Mouse (Mus musculus) right cerebral cortex, adult 2 months (tissue): Measurements from ENCODE around the gene Cdc42ep4.

Experiments used
- DNase-seq, 2 experiments: peaks; one replicate each; pipeline ENCODE4 v3.0.0; 2021 to 2022; ENCODE audit warnings: low spot score in 2 of 2

Gene Cdc42ep4

DNA sequence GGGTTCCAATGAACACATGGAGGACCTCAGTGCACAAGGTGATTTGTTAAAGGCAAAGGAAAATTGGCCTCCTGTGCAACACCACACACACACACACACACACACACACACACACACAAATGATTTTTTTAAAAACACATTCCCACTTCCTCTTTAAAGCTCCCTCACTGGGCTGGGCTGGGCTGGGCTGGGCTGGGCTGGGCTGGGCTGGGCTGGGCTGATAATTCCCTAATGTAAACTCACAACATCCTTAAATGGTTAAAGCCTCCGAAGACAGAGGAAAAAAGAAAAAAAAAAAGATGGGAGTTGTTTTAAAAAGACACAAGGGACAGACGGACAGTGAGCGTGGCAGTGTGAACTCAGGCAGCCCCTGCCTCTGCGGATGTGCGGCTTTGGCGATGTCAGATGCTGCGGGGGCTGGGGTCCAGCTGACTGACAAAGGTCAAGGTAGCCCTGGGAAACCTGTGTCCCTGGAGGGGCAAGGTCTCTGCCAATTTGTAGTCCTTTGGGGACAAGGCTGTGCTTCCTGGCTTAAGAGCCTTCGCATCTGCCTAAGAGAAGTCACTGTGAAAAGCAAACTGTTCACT is 26.3 kb upstream of the Cdc42ep4 start:
- DNase-seq: no peak

- DNase-seq: no peak
Observed at GRCm38 (mm10) chr11:113776851-113777511, 25.3 kb upstream of the Cdc42ep4 start.

DNA sequence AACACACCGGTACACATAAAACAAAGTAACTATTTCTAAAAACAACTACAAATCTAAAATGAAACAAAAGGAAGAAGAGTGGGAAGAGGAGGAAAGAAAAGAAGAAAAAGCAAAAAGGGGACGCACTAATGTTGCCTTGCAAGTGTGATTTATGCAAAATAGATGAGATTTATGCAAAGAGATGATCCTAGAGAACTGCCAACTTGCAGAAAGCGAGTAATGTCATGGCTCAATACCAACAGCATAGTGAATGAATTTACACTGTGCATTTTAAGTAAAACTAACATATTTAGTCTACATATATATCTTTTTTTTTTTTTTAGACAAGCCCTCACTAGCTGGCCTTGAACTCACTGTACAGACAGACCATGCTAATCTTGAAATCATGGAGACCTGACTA is 23.1 kb upstream of the Cdc42ep4 start:
- no peak for DNase-seq

GRCm38 (mm10) chr11:113773191-113773590 is 21.5 kb upstream of the Cdc42ep4 start:
- DNase-seq: no peak

GRCm38 (mm10) chr11:113771187-113771586 is 19.5 kb upstream of the Cdc42ep4 start:
- no peak for DNase-seq

DNA sequence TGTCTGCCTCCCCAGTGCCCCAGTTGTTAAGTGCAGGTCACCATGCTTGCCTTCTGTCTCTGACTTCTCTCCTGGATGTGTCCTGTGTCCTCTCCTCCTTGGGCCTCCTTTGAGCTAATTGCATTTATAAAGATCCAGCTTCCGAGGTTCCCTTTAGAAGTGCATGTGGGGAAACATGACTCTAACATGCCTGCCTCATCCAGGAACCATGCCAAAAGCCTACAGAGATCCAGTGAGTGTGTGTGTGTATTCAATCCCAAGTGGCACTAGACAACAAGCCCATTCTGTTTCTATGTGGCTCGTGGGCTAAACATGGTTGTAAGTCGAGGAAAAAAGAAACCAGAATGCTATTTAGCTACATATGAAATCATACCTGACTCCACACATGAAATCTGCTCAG is 16.7 kb upstream of the Cdc42ep4 start:
- DNase-seq: no peak

GRCm38 (mm10) chr11:113767285-113767684 is 15.6 kb upstream of the Cdc42ep4 start:
- no peak for DNase-seq

DNA sequence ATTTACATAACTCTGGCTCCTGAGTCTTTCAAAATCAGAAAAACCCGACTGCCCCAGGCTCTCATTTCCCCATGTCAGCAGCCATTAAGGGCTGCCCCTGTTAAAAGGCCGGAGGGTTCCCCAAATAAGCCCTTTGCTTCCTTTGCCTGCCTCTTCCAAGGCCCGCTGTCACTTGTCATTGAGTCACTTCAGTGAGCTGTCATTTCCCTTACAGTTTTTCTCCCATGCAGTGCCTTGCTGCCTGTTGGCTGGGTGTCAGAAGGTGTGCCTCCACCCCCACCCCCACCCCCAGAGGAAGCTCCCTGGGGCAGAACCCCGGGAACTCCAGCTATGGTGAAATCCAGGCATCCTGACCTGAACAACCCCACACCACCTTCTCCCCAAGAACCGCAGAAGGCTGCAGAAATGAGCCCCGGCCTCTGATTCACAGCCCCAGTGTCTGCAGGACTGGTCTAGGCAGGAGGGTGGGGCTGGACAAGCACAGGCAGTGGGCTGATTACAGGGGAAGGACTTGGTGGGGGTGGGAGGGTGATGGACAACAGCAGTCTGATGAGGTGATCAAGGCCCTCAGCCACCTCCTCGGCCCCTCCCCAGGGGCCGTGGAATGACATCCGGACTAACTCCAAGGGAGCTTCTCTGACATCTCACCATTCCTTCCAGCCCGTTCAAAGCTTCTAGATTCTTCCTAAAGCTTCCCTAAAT is 14.8 kb upstream of the Cdc42ep4 start:
- no peak for DNase-seq

- no peak for DNase-seq
Observed at GRCm38 (mm10) chr11:113764132-113764849, 12.6 kb upstream of the Cdc42ep4 start.

GRCm38 (mm10) chr11:113763449-113763848 is 11.8 kb upstream of the Cdc42ep4 start:
- DNase-seq: no peak

DNA sequence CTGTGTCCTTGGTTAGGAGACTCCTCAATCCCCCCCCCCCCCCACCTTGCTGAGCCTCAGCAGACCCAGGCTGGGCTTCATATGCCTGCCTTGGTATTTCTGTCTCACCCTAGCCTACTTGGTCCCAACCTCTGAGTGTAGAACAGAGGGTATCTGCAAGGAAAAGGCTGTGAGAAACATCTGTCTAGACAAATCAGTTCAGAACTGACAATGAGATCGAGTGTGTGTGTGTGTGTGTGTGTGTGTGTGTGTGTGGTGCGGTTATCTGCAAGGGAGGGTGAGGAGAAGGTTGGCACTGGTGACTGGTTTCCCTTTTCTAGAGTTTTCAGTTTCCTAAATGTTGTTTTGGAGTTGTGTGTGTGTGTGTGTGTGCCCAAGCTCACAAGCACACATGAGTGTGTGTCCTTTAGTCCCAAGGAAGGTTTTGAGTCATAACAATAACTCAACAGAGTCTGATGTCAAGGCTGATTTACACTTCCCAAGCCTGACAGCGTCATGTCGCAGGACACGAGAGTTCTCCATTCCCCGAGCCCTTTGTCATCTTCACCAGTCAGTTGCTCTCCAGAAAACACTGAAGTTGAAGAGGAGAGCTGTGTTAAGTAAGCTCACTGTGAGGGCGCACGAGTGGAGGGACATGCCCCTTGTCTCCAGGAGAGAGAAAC is 10.6 kb upstream of the Cdc42ep4 start:
- DNase-seq: no peak

- DNase-seq: no peak
Observed at GRCm38 (mm10) chr11:113761646-113762045, 10.0 kb upstream of the Cdc42ep4 start.

DNA sequence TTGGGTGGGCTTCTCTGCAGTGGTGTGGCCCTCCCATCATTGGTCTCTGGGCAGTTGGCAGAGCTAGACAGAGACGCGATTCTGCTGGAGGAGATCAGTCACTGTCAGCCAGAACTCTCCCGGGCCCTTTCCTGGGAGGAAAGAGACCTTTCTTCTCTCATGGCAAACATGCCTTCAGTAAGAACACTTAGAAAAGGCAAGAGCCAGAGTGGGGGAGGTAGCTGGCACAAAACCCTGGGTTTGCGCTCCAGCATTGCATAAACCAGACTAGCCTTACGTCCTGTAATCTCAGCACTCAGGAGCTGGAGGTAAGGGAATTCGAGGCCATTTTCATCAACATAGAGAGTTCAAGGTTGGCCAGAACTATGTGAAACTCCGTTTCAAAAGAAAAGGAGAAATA is 8.8 kb upstream of the Cdc42ep4 start:
- DNase-seq: no peak

GRCm38 (mm10) chr11:113758851-113759250 is 7.2 kb upstream of the Cdc42ep4 start:
- no peak for DNase-seq

- no peak for DNase-seq
Observed at GRCm38 (mm10) chr11:113756578-113756977, 4.9 kb upstream of the Cdc42ep4 start.

GRCm38 (mm10) chr11:113755878-113756277 is 4.2 kb upstream of the Cdc42ep4 start:
- no peak for DNase-seq

- DNase-seq: no peak
Observed at GRCm38 (mm10) chr11:113754845-113755244, 3.2 kb upstream of the Cdc42ep4 start.

- no peak for DNase-seq
Observed at GRCm38 (mm10) chr11:113752685-113753430, 1.2 kb upstream of the Cdc42ep4 start.

- DNase-seq: no peak
Observed at GRCm38 (mm10) chr11:113752158-113752661, 529 bp upstream of the Cdc42ep4 start.

DNA sequence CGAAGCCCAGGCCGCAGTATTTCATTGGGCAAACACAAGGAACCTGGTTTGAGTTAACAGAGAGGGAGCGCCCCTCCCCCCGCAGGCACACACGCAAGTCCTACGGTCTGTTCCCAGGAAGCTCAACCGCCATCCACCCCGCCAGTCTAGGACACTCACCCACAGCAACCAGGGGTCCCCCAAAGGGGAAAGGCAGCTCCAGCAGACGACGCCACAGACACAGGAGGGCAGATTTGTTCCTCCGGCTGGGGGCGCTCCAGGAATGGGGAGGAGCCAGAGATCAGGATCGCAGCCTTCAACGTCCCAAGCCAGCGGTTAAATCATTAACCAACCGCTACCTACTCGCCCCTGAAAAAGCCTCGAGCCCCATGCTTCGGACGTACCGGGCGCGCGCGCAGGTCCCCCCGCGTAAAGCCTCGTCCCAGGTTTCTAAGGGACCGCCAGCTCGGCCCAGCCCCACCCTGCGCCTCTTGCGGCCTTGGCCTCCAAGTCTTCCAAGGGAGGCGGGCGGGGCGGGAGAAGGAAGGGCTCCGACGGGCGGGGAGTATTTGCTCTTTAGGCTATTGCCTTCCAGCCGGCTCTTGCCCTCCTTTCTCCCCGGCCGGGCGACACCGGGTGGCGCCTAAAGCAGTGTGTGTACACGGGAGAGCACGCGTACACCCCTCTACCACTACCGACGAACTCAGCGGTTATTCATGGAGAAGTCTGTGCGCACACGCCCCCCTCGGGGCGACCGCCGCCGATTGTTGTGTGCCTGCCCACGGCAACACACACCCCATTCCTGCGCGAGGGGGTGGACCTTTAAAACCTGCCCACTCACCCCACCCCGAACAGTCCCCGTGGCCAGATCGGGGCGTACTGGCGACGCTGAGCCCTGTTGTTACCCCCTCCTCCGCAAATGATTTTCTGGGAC is 854 bp downstream of the Cdc42ep4 start:
- DNase-seq: peak; percentile 44 to 46
